Mouse (Mus musculus) neural tube, embryonic 14.5 days (tissue): ENCODE results near the gene Usp36. TPM values are rescaled to one million over a fixed set of nuclear protein-coding genes. Genes with fewer than 3 reads are reported as not detected.

Source experiments
- ATAC-seq: fragments of 200-750 bp; cut with Nextera tagmentation; 2 replicates; pipeline ENCODE4 v1.8.0; 2017; ENCODE audit warnings: low read depth, mild to moderate bottlenecking, moderate TSS enrichment, moderate library complexity
- H3K27ac ChIP-seq: fragments of 300-500 bp; sonication (generic); 2 replicates; pipeline ENCODE4 v1.5.1; 2014; ENCODE audit warnings: low read depth, mild to moderate bottlenecking, control low read depth, low read length, moderate library complexity, mixed read lengths
- H3K27me3 ChIP-seq: fragments of 300-500 bp; sonication (generic); 2 replicates; pipeline ENCODE4 v1.6.1; 2014; ENCODE audit warnings: low read length; ENCODE audit not compliant: control insufficient read depth, insufficient read depth
- H3K36me3 ChIP-seq: fragments of 300-500 bp; sonication (generic); 2 replicates; pipeline ENCODE4 v1.6.1; 2014; ENCODE audit warnings: low read length, mixed read lengths; ENCODE audit not compliant: control insufficient read depth, insufficient read depth
- H3K4me1 ChIP-seq: fragments of 300-500 bp; sonication (generic); 2 replicates; pipeline ENCODE4 v1.6.1; 2014; ENCODE audit warnings: low read length; ENCODE audit not compliant: control insufficient read depth, insufficient read depth
- H3K4me2 ChIP-seq: fragments of 300-500 bp; sonication (generic); 2 replicates; pipeline ENCODE4 v1.6.1; 2014; ENCODE audit warnings: mild to moderate bottlenecking, low read depth, low read length, control low read depth
- H3K4me3 ChIP-seq: fragments of 300-500 bp; sonication (generic); 2 replicates; pipeline ENCODE4 v1.5.1; 2014; ENCODE audit warnings: low read depth, low read length, control low read depth, mixed read lengths
- H3K9ac ChIP-seq: fragments of 300-500 bp; sonication (generic); replicated peaks from 2 replicates; pipeline ENCODE4 v1.6.1; 2014; ENCODE audit warnings: low read depth, mild to moderate bottlenecking, control low read depth, low read length, mixed read lengths
- H3K9me3 ChIP-seq: fragments of 300-500 bp; sonication (generic); 2 replicates; pipeline ENCODE4 v1.6.1; 2016; ENCODE audit warnings: low read length; ENCODE audit not compliant: control insufficient read depth
- WGBS: fragments of 180-500 bp; shearing (Covaris S2); extraction: QIAGEN DNeasy Blood & Tissue Kit; methylation state at CpG from one replicate; pipeline ENCODE4 v1.1.7; 2014; 5-methylcytosine and 5-hydroxymethylcytosine counted together
- polyA plus RNA-seq: library from polyadenylated mRNA; unstranded; fragments of >200 nt; fragmentation: Nextera tagmentation; extraction: Ambion mirVana; gene quantifications from 2 replicates; pipeline ENCODE4 v1.2.1, GENCODE M21; 2014

Gene Usp36
- polyA plus RNA-seq = 14.5 and 15.2 TPM in 2 replicates

DNA sequence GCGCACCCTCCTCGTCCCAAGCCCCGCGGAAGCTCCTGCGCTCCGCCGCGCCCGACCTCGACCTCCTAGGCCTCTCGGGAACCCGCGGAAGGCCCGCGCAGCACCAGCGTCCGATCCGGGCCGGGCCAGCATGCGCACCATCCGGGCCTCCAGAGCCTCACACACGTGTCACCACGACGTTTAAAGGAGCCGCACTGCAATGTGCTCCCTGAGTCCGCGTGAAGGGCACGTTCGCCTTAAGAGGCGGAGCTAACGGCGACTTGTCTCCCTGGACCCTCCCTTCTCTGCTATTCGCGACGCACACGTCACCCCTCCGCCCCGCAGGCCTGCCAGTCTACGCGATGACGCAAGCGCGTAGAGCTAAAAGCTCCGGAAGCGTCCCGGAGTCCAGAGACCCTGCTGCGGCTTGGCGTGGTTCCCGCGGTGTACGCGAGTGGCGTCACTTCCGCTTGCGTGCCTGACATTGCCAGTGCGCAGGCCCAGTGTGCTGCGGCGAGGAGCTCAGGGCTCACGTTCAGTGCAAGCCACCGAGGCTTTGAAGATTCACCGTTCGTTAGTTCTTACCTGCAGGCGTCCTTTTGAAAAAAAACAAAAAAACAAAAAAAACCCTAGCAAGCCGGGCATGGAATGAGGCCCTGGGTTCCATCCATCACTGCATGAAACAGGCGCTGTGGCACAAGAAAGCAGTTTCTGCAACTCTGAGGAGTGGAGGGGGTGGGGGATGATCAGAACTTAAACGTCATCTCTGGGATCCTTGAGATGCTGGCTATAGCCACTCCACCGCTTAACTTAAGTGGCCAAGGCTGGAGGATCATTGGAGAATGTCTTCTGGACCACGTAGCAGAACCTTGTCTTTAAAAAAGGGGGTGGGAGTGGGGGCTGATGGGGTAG lies at the start of gene Usp36:
TSS of gene Usp36 (minus strand) at position 246 of the 891 bp plus-strand sequence.
- no peaks in the 10 kb centered on the region for H3K27me3 ChIP-seq
- WGBS = under 1% methylated on average over 68 of the region's 68 CpGs
- ATAC-seq = peak; percentile 99
- peaks cover 10% of the 10 kb centered on the region for H3K4me1 ChIP-seq
- peaks cover 20% of the 10 kb centered on the region for H3K36me3 ChIP-seq
- peak within 1 kb of the TSS; percentile 91 for H3K9ac ChIP-seq
- H3K4me2 ChIP-seq = peak within 1 kb of the TSS; percentile 85
- H3K9me3 ChIP-seq = no peaks in the 10 kb centered on the region
- peak within 1 kb of the TSS; percentile 94 for H3K4me3 ChIP-seq
- peak within 1 kb of the TSS; percentile 92 for H3K27ac ChIP-seq

DNA sequence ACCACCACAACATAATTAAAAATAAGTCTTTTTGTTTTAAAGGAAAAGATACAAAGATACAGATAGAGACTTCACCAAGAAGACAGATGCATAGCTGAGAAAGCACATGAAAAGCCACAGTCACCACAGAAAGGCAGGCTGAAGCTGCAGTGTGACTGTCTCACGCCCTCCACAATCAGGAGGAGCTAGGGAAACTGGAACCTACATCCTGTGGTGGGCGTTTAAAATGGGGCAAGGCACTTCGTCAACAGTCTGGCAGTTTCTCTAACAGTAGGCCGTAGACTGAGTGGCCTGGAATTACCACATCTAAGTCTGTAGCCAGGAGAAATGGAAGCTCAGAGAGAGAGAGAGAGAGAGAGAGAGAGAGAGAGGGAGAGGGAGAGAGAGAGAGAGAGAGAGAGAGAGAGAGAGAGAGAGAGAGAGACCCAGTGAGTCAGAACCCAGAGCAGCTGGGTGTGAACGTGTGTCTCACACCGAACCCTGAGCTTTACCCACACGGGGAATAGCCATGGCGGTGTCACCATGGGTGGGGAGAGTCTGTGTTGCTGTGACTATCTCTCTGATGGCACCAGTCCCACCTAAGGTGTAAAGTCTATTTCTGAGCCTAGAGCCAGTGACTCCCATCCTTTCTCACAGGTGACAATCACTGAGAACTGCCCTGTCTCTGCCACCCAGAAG lies 47.6 kb upstream of the Usp36 start:
- WGBS = 72% methylated on average over 8 of the region's 8 CpGs
- Histone ChIP-seq H3K4me2 (no peak overlapping the region), H3K9ac (no peak overlapping the region), H3K36me3 (no peaks in the 10 kb centered on the region), H3K4me3 (no peak overlapping the region), H3K4me1 (peaks cover 8% of the 10 kb centered on the region; the same call in 1 of the 2 replicates), H3K27ac (no peak overlapping the region), H3K9me3 (no peaks in the 10 kb centered on the region), H3K27me3 (no peaks in the 10 kb centered on the region)
- no peak for ATAC-seq

DNA sequence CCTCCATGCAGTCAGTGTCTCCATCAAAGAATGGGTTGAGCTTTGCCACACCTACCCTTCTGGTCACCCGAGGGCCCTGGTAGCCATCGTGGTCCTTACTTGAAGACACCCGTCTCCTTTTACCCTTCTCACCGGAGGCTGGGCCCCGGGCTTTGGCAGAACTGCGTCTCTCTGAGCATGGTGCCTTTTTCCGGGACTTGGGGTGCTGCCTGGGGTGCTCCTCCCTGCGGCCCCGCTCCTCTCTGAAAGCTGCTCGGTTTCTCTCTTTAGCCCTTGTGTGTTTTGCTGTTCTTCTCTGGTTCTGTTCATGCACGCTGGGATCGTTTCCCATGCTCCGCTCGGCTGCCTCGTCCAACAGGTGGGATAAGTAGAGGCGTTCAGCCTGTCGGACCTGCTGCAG lies 43.4 kb upstream of the Usp36 start:
- H3K27me3 ChIP-seq = no peaks in the 10 kb centered on the region
- ATAC-seq = no peak
- H3K9me3 ChIP-seq = no peaks in the 10 kb centered on the region
- H3K4me1 ChIP-seq = peaks cover 4% of the 10 kb centered on the region; the same call in 1 of the 2 replicates
- no peak overlapping the region for H3K4me3 ChIP-seq
- no peak overlapping the region for H3K9ac ChIP-seq
- H3K27ac ChIP-seq = no peak overlapping the region
- H3K36me3 ChIP-seq = no peaks in the 10 kb centered on the region
- 91% methylated on average over 17 of the region's 17 CpGs for WGBS
- no peak overlapping the region for H3K4me2 ChIP-seq

DNA sequence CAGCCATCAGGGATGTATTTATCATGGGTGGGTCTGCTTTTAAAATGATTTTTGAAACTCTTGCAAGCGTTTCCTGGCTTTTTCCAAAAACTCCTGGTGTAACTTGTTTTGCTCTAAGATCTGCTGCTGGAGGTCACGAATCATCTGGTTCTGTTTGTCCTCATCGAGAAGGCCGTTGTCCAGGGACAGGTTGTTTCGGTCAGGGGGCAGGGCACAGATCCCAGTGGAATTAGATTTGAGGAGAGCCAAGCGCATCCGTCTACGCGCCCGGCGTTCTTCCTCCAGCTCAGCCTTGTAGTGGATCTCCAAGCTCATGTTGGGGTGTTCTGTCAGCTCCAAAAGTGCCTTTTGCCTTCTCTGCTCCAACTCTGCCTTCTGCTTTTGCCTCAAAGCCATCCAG lies 42.3 kb upstream of the Usp36 start:
- Histone ChIP-seq H3K27ac (no peak overlapping the region), H3K4me3 (no peak overlapping the region), H3K36me3 (no peaks in the 10 kb centered on the region), H3K9me3 (no peaks in the 10 kb centered on the region), H3K27me3 (no peaks in the 10 kb centered on the region), H3K9ac (no peak overlapping the region), H3K4me2 (no peak overlapping the region), H3K4me1 (peaks cover 12% of the 10 kb centered on the region; the same call in 1 of the 2 replicates)
- no peak for ATAC-seq
- 95% methylated on average over 11 of the region's 11 CpGs for whole genome bisulfite sequencing

DNA sequence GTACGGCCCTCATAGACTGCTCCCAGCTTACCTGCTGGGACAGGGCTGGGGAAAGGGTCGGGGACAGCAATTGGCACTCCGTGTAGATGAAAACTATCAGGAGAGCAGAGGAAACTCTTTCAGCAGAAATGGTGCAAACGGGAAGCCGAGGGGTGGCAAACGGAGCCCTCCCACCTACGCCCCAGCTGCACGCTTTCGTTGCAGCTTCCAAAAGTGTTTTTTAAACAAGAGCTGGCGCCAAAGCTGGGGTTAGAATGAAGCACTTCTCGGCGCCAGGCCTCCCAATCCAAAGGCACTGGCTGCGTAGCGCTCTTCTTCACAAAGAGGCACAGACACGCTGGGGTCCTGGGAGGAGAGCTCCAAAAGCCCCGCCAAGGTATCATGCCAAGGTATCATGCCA lies 40.7 kb upstream of the Usp36 start:
- Histone ChIP-seq H3K9me3 (no peaks in the 10 kb centered on the region), H3K27me3 (no peaks in the 10 kb centered on the region), H3K4me2 (no peak overlapping the region), H3K4me1 (peaks cover 21% of the 10 kb centered on the region; the same call in 1 of the 2 replicates), H3K36me3 (no peaks in the 10 kb centered on the region), H3K9ac (no peak overlapping the region), H3K27ac (no peak overlapping the region), H3K4me3 (no peak overlapping the region)
- no peak for ATAC-seq
- WGBS = 96% methylated on average over 16 of the region's 16 CpGs

DNA sequence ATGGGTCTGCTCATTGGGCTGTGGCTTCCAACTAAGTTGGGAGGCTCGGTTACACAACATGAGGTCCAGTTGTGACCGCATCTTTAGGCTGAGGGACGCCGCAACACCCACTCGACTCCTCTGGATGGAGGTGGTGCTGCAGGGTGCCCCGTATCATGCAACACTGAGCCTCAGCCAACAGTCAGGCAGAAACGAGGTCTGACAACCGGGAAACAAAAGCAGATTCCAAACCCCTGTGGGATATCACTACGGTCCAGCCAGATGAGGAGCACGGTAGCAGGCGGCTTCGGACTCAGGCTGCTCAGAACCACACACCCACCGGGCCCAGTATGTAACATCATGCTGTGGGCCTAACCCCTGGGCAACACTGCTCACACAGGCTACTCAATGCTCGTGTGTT lies 40.3 kb upstream of the Usp36 start:
- Histone ChIP-seq H3K9me3 (no peaks in the 10 kb centered on the region), H3K4me3 (no peak overlapping the region), H3K9ac (no peak overlapping the region), H3K4me1 (peaks cover 21% of the 10 kb centered on the region; the same call in 1 of the 2 replicates), H3K4me2 (no peak overlapping the region), H3K27me3 (no peaks in the 10 kb centered on the region), H3K27ac (no peak overlapping the region), H3K36me3 (no peaks in the 10 kb centered on the region)
- no peak for ATAC-seq
- 96% methylated on average over 14 of the region's 14 CpGs for WGBS

DNA sequence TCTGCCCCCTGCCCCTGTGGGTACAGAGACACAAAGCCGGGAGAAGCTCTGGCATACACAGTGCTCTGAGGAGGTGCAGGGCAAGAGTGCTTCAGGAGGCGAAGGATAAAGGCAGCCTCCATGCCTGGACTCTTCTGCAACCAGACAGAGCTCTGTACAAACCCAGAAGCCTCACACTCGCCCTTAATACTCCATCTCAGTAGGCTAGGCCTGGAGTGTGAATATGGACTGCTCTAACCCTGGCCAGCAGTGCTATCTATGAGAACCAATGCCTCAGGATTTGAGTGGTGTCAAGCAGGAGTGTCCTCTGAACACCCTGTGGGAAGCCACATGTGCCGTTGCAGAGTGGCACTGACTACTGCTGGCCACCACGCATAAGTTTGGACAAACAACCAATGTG lies 38.9 kb upstream of the Usp36 start:
- Histone ChIP-seq H3K27ac (no peak overlapping the region), H3K9me3 (no peaks in the 10 kb centered on the region), H3K9ac (no peak overlapping the region), H3K36me3 (no peaks in the 10 kb centered on the region), H3K4me2 (no peak overlapping the region), H3K27me3 (no peaks in the 10 kb centered on the region), H3K4me1 (peaks cover 21% of the 10 kb centered on the region; the same call in 1 of the 2 replicates), H3K4me3 (no peak overlapping the region)
- ATAC-seq = no peak
- WGBS = 92% methylated on average over 5 of the region's 5 CpGs

DNA sequence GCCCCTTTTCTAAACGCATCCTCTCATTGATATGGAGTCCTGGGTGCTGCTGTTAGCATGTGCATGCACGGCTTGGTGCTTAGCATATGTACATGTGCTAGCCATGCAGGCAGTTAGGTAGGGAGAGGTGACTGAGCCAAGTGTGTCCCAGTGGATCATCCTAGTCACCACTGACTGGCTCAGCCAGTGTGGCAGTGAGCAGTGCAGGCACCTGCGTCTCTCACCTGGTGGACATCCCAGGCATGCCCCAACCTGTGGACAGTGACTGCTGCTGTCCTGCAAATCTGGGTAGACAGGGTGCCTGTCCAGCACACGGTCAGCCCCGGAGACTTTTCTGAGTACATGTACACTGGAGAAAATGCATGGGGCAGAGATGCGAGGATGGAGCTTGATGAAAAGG lies 38.5 kb upstream of the Usp36 start:
- Histone ChIP-seq H3K4me3 (no peak overlapping the region), H3K4me1 (peaks cover 21% of the 10 kb centered on the region; the same call in 1 of the 2 replicates), H3K9ac (no peak overlapping the region), H3K4me2 (no peak overlapping the region), H3K9me3 (no peaks in the 10 kb centered on the region), H3K36me3 (no peaks in the 10 kb centered on the region), H3K27me3 (no peaks in the 10 kb centered on the region), H3K27ac (no peak overlapping the region; the same call in 1 of the 2 replicates)
- WGBS = 97% methylated on average over 6 of the region's 6 CpGs
- ATAC-seq = no peak
